25 mouse cellular contexts compared by ENCODE assay signal in genomic region chr9:35007697-35008341, GRCm38 (mm10).
DNase-seq lines count a peak whose midpoint lies in the region; ATAC-seq and TF ChIP-seq lines count a peak whose summit lies in the region.
"Had no signal": no experiment of that assay in that cellular context is flagged by ENCODE, and none has a peak within 500 bp of the region (broad histone marks: within the 10 kb centered on the region; RNA-seq: fewer than 3 reads in every experiment).

No protein-coding gene starts in this region.

- no peaks in the 10 kb centered on the region; the same call in 1 of the 2 replicates for H3K36me3 ChIP-seq in hindbrain, embryonic 15.5 days
- no peaks in the 10 kb centered on the region for H3K36me3 ChIP-seq in hindbrain, embryonic 10.5 days
- H3K36me3 ChIP-seq in lung, postnatal 0 days (ENCODE audit: insufficient read depth, low read length), result no peaks in the 10 kb centered on the region
- H3K36me3 ChIP-seq: embryonic facial prominence, embryonic 13.5 days; forebrain, embryonic 10.5 days; heart, embryonic 10.5 days; heart, embryonic 13.5 days; hindbrain, embryonic 13.5 days had no signal

- DNase-seq in hindbrain, embryonic 10.5 days (ENCODE audit: low spot score), result no peak
- DNase-seq in lung, adult 18-20 months, result peak; percentile 17 to 35
- no peak for DNase-seq in lung, postnatal 10 days
- no peak for DNase-seq in lung, postnatal 0 days (ENCODE audit: low spot score)
- DNase-seq in lung, postnatal 36 days, result no peak
- DNase-seq in lung, postnatal 14 days, result peak; percentile 19
- DNase-seq: adrenal gland, adult 2 months; adrenal gland, postnatal 14 days; cerebellum, adult 11 months; cerebellum, adult 2 months; cerebellum, adult 9-11 months; gastrocnemius, postnatal 10 days; gastrocnemius, postnatal 36 days; heart, adult 2 months; heart, postnatal 14 days; heart, postnatal 4 days had no signal

- H3K4me3 ChIP-seq in hindbrain, embryonic 15.5 days, result no peak overlapping the region
- no peak overlapping the region for H3K4me3 ChIP-seq in hindbrain, embryonic 10.5 days
- H3K4me3 ChIP-seq in lung, postnatal 0 days (ENCODE audit: low read depth, low read length), result no peak overlapping the region
- H3K4me3 ChIP-seq: embryonic facial prominence, embryonic 13.5 days; forebrain, embryonic 10.5 days; forebrain, embryonic 13.5 days; heart, adult 2 months; heart, embryonic 10.5 days; heart, embryonic 13.5 days; hindbrain, embryonic 13.5 days had no signal

- H3K4me1 ChIP-seq in hindbrain, embryonic 15.5 days (replicated peaks), result no peaks in the 10 kb centered on the region
- H3K4me1 ChIP-seq in hindbrain, embryonic 10.5 days (replicated peaks), result no peaks in the 10 kb centered on the region
- no peaks in the 10 kb centered on the region for H3K4me1 ChIP-seq in lung, postnatal 0 days (ENCODE audit: insufficient read depth, low read depth, low read length)
- H3K4me1 ChIP-seq: forebrain, embryonic 13.5 days had no signal

- no peak overlapping the region for H3K27ac ChIP-seq in hindbrain, embryonic 15.5 days (replicated peaks)
- H3K27ac ChIP-seq in hindbrain, embryonic 10.5 days, result no peak overlapping the region
- no peak overlapping the region for H3K27ac ChIP-seq in lung, postnatal 0 days (ENCODE audit: low read length)
- H3K27ac ChIP-seq: embryonic facial prominence, embryonic 13.5 days; forebrain, embryonic 10.5 days; forebrain, embryonic 13.5 days; heart, adult 2 months; heart, embryonic 10.5 days; heart, embryonic 13.5 days; hindbrain, embryonic 13.5 days had no signal

- no peak overlapping the region for H3K9ac ChIP-seq in hindbrain, embryonic 15.5 days
- H3K9ac ChIP-seq in lung, postnatal 0 days (replicated peaks; ENCODE audit: low read depth), result no peak overlapping the region
- H3K9ac ChIP-seq: embryonic facial prominence, embryonic 13.5 days; forebrain, embryonic 13.5 days; heart, embryonic 13.5 days; hindbrain, embryonic 13.5 days had no signal

- TF ChIP-seq EP300 in lung, postnatal 0 days (IDR thresholded peaks at IDR 0.05), result no peak

- no peak for TF ChIP-seq CTCF in lung, postnatal 0 days (IDR thresholded peaks at IDR 0.05)

- H3K27me3 ChIP-seq in hindbrain, embryonic 15.5 days, result no peaks in the 10 kb centered on the region
- H3K27me3 ChIP-seq in hindbrain, embryonic 10.5 days (ENCODE audit: insufficient read depth, poor library complexity, severe bottlenecking), result no peaks in the 10 kb centered on the region
- no peaks in the 10 kb centered on the region for H3K27me3 ChIP-seq in lung, postnatal 0 days (replicated peaks; ENCODE audit: insufficient read depth, low read length)
- H3K27me3 ChIP-seq: embryonic facial prominence, embryonic 13.5 days; forebrain, embryonic 13.5 days had no signal

- no peaks in the 10 kb centered on the region for H3K9me3 ChIP-seq in hindbrain, embryonic 15.5 days
- H3K9me3 ChIP-seq in hindbrain, embryonic 10.5 days, result no peaks in the 10 kb centered on the region
- no peaks in the 10 kb centered on the region for H3K9me3 ChIP-seq in lung, postnatal 0 days (ENCODE audit: low read length)
- H3K9me3 ChIP-seq: embryonic facial prominence, embryonic 13.5 days; forebrain, embryonic 10.5 days; forebrain, embryonic 13.5 days; heart, embryonic 10.5 days; heart, embryonic 13.5 days; hindbrain, embryonic 13.5 days had no signal

- 81% methylated on average over 14 of the region's 14 CpGs for WGBS in hindbrain, embryonic 15.5 days
- WGBS in hindbrain, embryonic 10.5 days, result 84% methylated on average over 14 of the region's 14 CpGs
- 59% methylated on average over 14 of the region's 14 CpGs for WGBS in lung, postnatal 0 days

- no peak overlapping the region for H3K4me2 ChIP-seq in hindbrain, embryonic 15.5 days
- no peak overlapping the region for H3K4me2 ChIP-seq in lung, postnatal 0 days (replicated peaks; ENCODE audit: low read depth, low read length)
- H3K4me2 ChIP-seq: embryonic facial prominence, embryonic 13.5 days; forebrain, embryonic 13.5 days; heart, embryonic 13.5 days; hindbrain, embryonic 13.5 days had no signal

- peak; percentile 47; the same call in 1 of the 2 replicates for ATAC-seq in hindbrain, embryonic 15.5 days (ENCODE audit: low FRiP score, low read depth)
- peak; percentile 71 for ATAC-seq in lung, postnatal 0 days
- ATAC-seq: CD4-positive, CD25-positive, alpha-beta regulatory T cell, adult 4 months; forebrain, embryonic 13.5 days; forebrain, embryonic 16.5 days had no signal

Comparison
In these comparisons a context has a peak if more than half of its experiments do, and no peak if none do; other contexts are left out.
1. DNase-seq: peak in lung, adult 18-20 months (2 of 2) and lung, postnatal 14 days (single experiment); none in hindbrain, embryonic 10.5 days (single experiment), lung, postnatal 10 days (single experiment), lung, postnatal 0 days (single experiment) and lung, postnatal 36 days (single experiment).